Mouse (Mus musculus): ENCODE measurements around the gene Sel1l. TPM values are rescaled to one million over a fixed set of nuclear protein-coding genes. Genes with fewer than 3 reads are reported as not detected.
"Not testable (repeated sequence)": the region's sequence is repeated elsewhere in the genome, so short reads cannot be mapped to it uniquely, and the experiment has no call there.

Sel1l gene
- total RNA-seq, 1 experiment from 2014 or later = 158 TPM

DNA sequence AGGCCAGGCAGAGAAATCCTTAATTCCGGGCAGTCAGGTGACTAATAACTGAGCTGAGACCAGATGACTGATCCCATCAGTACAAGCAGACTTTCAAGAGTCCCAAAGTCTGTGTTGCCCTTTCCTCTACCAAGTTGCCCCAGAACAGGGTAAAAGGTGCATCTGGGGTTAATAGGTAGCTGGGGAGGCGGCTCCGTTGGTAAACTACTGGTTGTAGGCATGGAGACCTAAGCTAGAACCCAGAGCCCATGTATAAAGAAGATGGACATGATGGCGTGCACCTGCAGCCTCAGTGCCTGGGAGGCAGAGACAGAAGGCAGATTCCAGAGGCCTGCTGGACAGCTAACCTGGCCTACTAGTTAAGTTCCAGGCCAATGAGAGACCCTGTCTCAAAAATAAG lies 30.2 kb downstream of the Sel1l start:
- DNase-seq = no peak

DNA sequence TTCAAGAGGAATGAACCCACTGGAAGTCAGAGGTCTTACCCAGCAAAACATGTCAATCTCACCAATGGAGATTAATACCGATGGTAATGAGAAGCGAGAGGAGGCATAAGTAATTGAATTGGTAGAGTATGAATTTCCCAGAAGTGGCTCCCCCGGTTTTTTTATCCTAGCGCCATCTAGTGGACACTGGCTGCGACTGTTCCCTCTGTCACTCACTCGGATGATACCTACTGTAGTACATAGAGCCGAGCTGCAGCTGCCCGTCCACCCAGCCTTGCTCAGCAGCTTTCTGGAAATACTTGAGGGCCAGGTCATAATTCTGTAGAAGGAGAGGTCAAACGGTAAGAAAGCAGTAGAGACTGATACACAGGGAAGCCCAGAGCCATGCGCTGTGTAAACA lies 33.0 kb downstream of the Sel1l start:
- DNase-seq = peak; percentile 45

DNA sequence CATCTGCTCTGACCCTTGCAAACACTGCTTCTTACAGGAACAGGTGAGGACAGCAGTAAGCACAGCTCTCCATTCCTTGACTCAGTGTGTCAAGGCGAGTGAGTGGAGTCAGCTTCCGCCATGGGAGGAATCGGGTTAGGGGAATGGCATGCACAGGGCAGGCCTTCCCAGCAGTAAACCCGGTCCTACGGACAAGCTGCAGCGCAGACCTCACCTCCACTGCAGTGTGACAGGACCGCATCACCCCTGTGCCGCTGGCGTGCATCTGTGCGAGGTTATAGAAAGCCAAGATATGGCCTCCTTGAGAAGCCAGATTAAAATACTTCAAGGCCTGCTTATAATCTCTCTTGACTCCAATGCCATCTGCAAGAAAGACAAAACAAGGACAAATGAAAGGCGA lies 33.4 kb downstream of the Sel1l start:
- no peak for DNase-seq

DNA sequence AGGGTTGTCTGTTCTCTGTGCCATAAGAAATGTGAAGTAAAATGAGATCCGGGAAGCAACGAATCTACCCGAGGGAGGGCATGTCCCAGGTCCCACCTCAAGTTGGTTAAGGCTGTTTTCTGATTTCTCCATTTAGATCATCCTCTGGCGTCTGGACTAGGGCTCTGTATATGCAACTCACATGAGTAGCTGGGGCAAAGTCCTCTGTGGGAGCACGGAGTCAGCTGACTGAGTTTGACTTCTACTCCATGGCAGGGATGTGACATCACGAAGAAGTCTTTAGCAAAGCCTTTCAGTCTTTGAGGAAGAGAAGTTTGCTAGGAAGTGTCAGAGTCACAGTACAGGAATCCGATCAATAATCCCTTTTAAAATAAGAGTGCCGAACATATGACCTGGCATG lies 40.0 kb downstream of the Sel1l start:
- DNase-seq = no peak

DNA sequence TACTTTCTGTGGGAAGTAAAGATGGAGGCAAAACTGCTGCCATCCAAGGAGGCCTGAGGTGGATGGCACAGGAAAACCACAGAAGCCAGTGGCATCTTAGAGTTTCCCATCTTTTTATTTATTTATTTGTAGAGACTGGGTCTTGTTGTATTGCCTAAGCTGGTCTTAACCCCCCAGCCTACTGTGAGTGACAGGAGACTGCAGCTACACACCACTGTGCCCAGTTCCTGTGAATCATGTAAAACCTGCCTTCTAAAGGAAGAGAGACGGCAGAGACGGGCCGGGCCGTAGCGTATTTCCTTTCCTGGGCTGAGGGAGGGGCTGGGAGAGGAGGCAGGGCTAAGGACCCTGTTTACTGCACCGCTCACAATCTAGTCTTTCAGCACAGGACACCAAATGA lies 41.2 kb downstream of the Sel1l start:
- no peak for DNase-seq

DNA sequence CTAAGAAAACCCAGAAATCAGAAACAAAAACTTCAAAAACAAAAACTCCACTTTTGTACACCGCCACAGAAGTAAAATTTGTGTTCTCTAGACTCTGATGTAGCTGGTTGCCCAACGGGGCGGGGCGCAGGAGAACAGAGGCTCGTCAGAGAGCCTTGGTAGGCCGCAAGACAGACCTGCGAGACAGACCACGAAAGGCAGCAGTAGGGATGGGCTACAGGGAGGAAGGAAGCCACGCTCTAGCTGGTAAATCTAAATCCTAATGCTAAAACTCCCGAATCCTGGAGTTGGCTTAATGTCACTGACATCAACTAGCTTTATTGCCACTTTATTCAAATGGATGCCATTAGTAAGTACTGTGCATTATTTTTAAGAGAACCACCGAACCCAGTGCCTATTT lies 41.9 kb downstream of the Sel1l start:
- DNase-seq = no peak

DNA sequence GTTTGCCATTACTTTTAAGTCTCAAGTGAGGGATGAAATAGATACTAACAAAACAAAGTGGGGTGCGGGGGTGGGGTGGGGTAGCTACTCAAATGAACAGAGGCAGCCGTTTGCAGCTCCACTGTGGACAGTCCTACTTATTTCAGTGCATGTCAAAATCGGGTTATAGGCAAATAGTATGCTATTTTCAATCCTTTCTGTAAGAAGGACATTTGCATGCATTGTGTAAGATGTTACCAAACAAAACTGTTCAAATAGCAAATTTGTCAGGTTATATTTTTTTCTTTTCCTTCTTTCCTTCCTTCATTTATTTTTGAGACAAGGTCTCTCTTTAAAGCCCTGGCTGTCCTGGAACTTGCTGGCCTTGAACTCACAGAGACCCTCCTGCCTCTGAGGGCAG lies 44.7 kb downstream of the Sel1l start:
- no peak for DNase-seq

DNA sequence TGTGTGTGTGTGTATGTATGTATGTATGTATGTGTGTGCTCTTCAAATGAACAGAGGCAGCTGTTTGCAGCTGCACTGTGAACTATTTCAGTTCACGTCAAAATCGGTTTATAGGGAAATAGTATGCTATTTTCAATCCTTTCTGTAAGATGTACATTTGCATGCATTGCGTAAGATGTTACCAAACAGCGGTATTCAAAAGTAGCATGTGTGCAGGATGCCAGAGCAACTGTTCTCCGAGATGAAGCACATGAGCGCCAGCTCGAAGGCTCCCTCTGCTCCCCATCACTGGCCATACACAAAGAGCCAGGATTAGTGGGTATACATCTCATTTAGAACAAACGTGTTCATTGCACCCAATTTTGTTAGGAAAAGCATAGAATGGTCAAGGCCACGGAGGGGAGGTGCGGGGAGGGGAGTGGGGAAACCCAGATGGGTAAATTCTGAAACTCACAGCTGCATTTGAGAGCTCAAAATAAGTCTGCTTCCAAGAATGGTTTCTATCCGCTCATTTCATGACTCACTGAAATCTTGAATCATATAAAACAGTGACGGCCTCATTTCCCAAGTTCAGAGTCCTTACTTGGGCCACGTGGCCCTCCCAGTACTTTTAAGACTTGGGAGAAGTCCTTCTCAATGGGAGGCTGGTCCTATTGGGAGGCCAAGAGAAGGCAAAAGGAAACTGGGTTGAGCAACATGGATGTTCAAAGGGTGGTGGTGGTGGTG lies 45.6 kb downstream of the Sel1l start:
- DNase-seq = no peak

DNA sequence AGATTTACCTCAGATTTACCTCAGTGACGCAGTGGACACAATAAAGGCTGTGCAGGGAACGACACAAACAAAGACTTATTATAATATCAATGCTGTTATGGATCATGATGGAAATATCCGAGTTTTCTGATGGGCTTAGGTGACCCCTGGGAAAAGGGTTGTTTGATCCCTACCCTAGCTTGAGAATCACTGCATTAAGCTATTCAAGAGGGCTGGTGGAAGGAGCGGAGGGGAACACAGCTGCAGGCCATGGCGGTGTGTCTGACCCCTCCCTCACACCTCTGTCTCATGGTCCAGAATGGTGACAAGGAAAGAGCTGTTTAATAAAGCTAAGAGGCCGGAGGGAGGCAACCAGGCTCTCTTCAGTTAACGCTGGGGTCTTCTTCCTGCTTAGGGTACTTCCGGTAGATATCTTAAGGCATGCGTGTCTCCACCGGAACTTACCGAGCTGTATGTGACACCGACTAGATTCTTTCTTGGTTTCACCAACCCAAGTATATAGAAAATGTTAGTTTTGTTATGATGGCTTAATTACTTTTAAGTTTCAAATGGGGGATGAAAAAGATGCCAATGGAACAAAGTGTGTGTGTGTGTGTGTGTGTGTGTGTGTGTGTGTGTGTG lies 46.3 kb downstream of the Sel1l start:
- no peak for DNase-seq

DNA sequence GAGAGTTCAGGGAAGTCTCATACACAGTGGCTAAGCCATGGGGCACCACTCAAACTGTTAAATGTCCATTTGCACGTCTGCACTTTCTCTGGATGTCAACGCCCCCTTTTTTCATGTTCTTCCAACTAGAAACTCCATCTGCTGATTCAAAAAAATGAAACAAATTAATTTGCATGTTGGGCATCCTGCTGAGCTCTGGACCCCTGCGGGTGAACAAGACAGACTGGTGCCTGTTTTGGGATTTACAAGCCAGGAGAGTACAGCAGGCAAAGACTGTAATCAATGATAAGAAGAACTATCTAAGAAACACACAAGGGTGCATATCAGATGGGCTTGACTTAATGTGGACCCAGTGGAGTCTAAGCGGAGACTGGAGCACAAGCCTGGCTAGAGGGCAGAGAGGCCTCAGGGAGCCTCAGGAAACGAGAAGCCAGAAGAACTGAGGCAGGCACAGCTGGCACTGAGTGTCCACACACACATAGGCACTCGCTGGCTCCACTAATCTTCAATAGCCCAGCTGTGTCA lies 48.0 kb downstream of the Sel1l start:
- DNase-seq = no peak

DNA sequence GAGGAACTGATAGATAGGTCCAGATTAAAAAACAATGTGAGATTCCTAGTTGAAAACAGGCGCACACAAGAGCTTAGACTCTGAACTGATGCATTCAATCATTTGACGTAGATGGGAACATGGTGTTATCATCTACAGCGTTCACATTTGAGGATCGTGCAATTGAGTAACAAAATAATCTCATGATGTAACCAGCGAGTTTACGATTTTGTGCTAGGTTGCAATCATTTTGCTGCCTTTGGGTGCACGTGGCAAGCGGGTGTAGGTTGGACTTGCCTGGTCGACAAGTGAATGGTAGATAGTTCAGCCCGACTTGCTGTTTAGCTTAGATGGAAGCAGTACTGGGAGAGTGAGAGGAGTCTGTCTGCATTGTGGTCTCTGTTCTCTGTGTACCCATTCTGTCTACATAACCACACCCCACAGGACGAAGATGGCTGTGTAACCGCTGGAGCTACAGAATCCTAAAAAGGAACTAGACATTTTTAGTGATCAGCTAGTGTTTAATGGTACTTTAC lies 49.1 kb downstream of the Sel1l start:
- DNase-seq = no peak

DNA sequence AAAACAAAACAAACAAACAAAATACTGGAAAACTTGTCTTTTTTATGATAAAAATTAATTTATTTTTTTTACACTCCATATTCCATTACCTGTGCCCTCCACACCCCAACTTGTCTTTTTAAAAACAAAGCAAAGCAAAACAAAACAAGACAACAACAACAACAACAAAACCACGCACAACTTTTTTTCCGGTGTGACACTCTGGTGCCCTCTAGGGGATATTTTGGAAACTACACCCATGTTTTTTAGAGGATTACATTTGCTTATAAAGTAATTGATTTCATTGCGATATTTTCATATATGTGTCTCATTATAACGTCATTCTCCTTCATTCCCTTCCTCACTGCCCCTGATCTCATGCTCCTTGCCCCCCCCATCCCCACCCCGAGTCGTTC lies 49.6 kb downstream of the Sel1l start:
- DNase-seq = no peak

DNA sequence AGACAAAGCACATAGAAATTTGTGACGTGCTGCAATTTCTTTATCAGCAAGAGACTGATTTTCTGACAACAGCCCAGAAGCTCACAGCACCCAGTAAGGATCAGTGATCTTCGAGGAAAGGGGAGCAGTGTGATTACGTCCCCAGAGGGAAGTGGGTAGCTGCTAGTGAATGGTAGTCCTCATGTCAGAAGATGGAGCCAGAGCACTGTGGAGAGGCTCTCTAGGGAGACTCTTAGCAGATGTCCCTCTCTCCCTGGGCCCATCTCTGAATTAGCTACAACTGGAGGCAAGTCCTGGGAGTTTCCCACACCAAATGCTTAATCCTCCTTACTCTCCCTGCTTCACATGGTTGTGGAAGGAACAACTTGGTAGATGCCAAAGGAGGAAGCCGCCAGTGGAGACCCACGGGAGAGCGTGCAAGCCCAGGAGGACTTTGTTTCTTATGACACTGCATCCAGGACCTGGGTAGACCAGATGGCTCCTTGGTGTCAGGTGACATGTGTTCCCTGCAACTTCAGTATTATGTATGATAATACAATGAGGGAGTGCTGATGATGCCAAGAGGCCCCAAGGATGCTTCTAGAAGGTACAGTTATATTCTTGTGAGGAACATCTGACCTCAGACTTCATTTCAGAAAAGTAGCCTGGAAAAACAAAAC lies 50.1 kb downstream of the Sel1l start:
- no peak for DNase-seq

DNA sequence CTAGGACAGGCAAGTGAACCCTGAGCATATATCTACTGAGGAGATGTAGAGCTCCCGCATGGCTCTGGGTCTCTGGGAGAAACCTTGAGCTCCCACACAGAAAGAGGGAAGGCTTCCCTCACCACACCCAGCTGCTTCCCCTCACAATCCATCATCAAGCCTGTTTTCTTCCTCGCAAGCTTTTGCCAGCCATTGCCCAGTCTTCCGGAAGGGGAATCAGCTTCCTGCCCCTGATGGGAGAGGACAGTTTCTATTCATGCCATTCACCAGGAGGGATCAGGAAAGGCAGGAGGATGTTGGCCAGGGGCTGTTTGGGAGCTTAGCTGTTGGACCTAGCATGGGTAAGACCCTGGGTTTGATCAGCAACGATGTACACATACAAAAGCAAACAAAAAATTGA lies 52.2 kb downstream of the Sel1l start:
- no peak for DNase-seq

DNA sequence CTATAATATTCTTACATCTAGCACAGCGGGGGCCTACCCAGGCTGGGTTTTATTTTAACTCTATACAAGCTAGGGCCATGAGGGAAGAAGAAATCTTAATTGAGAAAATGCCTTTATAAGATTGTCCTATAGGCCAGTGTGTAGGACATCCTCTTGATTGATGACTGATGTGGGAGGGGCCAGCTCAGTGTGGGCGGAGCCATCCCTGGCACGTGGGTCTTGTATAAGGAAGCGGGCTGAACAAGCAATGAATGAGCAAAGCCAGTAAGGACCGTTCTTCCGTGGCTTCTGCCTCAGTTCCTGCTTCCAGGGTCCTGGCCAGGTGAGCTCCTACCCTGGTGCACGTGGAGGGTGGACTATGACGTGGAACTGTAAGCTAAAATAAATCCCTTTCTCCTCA lies 55.7 kb downstream of the Sel1l start:
- DNase-seq = no peak

DNA sequence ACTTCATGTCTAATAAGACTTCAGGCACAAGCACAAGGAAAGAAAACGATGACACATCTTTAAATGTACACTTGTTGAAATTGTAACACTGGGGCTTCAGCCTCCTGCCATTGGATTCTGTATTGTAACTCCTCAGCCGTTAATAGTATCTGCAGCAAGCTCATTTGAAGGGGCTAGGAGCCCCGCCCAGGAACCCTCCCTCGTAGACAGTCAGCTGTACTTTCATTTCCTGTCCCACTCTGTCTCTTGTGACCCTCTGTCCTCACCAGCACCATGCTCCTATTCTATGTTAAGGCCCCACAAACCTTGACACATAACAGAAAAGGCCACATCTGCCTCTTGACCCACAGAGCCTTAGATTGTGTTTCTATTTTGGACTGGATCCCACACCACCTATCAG lies 57.1 kb downstream of the Sel1l start:
- DNase-seq = no peak

DNA sequence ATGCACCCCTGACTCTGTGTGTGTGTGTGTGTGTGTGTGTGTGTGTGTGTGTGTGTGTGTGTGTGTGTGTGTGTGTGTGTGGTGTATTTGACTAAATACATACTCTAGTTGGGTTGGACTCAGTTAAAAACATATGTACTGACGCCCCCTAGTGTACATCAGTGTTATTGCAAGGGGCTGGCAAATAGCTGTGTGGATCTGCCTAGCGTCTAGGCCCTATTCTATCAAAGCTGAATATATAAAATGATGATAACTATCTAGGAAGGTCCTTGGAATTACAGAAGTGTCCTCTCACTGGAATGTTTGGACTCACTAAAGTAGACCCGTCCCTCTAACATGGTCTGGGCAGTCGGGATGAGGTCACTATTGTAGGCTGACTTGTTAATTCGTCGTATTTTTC lies 59.2 kb downstream of the Sel1l start:
- DNase-seq = peak; percentile 49

DNA sequence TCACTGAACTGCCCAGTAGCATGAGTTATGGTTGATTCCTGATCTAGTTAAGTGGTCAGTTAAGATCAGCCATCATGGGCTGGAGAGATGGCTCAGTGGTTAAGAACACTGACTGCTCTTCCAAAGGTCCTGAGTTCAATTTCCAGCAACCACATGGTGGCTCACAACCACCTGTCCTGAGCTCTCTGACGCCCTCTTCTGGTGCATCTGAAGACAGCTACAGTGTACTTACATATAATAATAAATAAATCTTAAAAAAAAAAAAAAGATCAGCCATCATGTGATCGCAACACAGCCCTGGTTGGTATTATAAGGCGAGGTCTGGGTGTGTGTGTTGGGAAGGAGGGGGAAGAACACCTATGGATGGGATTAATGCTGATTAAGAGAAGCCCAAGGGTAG lies 60.5 kb downstream of the Sel1l start:
- DNase-seq = not testable (repeated sequence)

DNA sequence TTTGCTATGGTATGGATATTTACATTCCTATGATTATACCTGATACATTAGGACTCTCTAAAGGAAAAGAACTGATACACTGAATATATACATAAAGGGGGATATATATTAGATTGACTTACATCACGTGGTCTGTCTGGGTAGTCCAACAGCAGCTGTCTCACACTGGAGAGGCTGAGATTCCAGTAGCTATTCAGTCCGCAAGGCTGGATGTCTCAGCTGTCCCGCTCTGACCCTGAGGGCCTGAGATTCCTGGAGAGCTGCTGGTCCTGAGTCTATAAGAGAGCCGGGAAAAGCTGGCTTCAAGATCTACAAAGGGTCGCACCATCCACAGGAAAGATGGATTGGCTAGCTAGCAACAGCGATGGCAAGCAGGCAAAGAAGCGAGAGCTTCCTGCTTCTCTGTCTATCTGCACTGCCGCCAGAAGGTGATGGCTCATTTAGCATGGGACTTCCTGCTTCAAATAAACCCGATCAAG lies 61.0 kb downstream of the Sel1l start, which contains the start of gene Ston2:
Gene Ston2, minus strand, starts transcription at position 429 of the 479 bp plus-strand sequence.
- no peak for DNase-seq

DNA sequence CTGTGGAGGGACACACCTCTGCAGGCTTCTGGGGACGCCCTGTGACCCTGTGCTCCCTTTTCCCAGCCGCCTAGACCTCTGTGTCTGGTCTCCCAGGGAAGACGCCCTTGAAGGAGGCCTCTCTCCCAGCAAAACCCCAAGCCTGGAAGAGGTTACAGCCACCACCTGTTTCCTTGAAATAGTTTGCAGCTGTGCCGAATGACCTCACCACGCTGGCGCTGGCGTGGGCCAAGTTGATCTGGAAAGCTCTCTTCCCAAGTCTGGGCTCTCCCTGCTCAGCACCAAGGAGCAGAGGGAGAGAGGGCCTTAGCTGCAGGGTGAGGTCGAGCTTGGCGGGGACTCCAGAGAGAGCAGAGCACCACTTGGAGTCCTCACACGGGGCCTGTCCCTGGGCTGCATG lies 62.6 kb downstream of the Sel1l start:
- peak; percentile 38 for DNase-seq

DNA sequence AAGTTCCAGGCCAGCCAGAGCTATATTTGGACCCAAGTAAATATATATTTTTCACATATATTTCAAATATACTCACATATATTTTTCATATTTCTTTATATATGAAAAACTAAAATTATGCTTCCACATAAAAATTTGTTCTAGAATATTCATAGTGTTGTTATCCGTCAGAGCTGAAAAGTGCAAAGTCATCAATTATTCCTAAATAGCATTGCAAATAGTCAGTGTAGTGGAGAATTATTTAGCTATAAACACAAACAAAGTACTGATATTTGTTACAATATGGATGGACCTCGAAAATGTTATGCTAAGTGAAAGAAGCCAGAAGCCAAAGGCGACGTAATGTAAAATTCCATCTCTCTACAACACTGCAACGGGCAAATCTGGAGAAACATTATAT lies 67.5 kb downstream of the Sel1l start:
- DNase-seq = no peak

DNA sequence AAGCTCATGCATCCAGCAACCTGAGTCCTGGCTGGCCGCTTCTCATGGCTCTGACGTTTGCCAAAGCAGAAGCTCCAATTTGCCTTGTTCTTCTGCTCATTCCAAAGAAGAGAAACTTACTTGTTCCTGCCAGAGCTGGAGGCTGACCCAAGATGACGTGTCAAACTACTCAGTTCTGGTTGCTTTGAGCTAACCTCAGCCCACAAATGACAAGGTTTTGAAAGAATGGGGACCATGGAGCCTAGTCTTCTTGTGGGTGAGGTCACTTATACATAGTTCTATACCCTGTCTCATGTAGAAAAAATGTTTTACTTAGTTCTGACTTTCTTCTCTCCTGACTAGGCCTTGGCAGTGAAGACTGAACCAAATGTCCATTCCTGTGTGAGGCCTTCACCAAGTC lies 68.4 kb downstream of the Sel1l start:
- DNase-seq = no peak

DNA sequence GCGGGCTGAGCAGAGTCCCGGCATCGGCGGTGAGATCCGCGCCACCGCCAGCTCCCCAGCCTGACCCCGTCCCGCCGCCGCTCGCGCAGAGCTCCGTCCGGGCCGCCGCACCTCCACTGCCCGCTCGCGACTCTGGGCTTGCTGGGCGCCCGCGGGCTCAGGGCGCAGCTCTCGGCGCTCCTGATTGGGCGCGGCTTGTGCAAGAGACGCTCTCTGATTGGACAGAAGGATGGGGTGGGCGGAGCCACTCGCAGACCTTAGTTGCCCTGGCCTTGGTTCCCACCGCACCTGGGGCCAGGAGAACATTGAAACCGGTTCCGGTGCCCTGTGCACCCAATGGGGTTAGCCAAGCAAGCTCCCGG lies 70.0 kb downstream of the Sel1l start:
- DNase-seq = peak; percentile 83

Data from adrenal gland, postnatal 25 days (tissue).